Mouse (Mus musculus) heart, postnatal 0 days (tissue): ENCODE data around the gene Entpd1. TPM values are rescaled to one million over a fixed set of nuclear protein-coding genes. Genes with fewer than 3 reads are reported as not detected.

Experiments
- ATAC-seq: fragments of 200-750 bp; cut with Nextera tagmentation; 2 replicates; pipeline ENCODE4 v1.8.0; 2017; ENCODE audit warnings: low read depth, moderate number of reproducible peaks, moderate library complexity; ENCODE audit not compliant: insufficient read depth
- DNase-seq: peaks from one replicate; pipeline ENCODE4 v3.0.0-alpha.2; 2016; ENCODE audit warnings: low spot score
- H3K27ac ChIP-seq: fragments of 300-500 bp; sonication (generic); 2 replicates; pipeline ENCODE4 v1.5.1; 2014; ENCODE audit warnings: low read depth, mild to moderate bottlenecking
- H3K27me3 ChIP-seq: fragments of 300-500 bp; sonication (generic); 2 replicates; pipeline ENCODE4 v1.6.1; 2014; ENCODE audit warnings: low read length, mixed read lengths; ENCODE audit not compliant: control insufficient read depth, insufficient read depth
- H3K36me3 ChIP-seq: fragments of 300-500 bp; sonication (generic); replicated peaks from 2 replicates; pipeline ENCODE4 v1.6.1; 2014; ENCODE audit warnings: low read length, mixed read lengths; ENCODE audit not compliant: control insufficient read depth, insufficient read depth
- H3K4me1 ChIP-seq: fragments of 300-500 bp; sonication (generic); 2 replicates; pipeline ENCODE4 v1.6.1; 2014; ENCODE audit warnings: antibody characterized with exemption; ENCODE audit not compliant: control insufficient read depth, insufficient read depth
- H3K4me2 ChIP-seq: fragments of 300-500 bp; sonication (generic); 2 replicates; pipeline ENCODE4 v1.6.1; 2014; ENCODE audit warnings: low read depth, mild to moderate bottlenecking, low read length, moderate library complexity
- H3K4me3 ChIP-seq: fragments of 300-500 bp; sonication (generic); 2 replicates; pipeline ENCODE4 v1.5.1; 2014; ENCODE audit warnings: low read depth, low read length
- H3K9ac ChIP-seq: fragments of 300-500 bp; sonication (generic); replicated peaks from 2 replicates; pipeline ENCODE4 v1.6.1; 2014; ENCODE audit warnings: low read depth, low read length, mixed read lengths
- H3K9me3 ChIP-seq: fragments of 300-500 bp; sonication (generic); replicated peaks from 2 replicates; pipeline ENCODE4 v1.6.1; 2016; ENCODE audit warnings: low read length; ENCODE audit not compliant: control insufficient read depth
- CTCF ChIP-seq: IDR thresholded peaks from 2 replicates; pipeline ENCODE4 v1.5.1; 2016; ENCODE audit warnings: antibody characterized with exemption, control low read depth, low read depth
- EP300 ChIP-seq: IDR thresholded peaks from 2 replicates; pipeline ENCODE4 v1.6.1; 2016; ENCODE audit warnings: antibody characterized with exemption, low read depth
- WGBS: fragments of 180-500 bp; shearing (Covaris S2); extraction: QIAGEN DNeasy Blood & Tissue Kit; methylation state at CpG from one replicate; pipeline ENCODE4 v1.1.7; 2014; 5-methylcytosine and 5-hydroxymethylcytosine counted together
- polyA plus RNA-seq: library from polyadenylated mRNA; unstranded; fragments of >200 nt; fragmentation: Nextera tagmentation; extraction: Ambion mirVana; gene quantifications from 2 replicates; pipeline ENCODE4 v1.2.1, GENCODE M21; 2015
- total RNA-seq: library from RNA; depleted of rRNA; stranded (reverse); fragments of >200 nt; gene quantifications from 2 replicates; pipeline ENCODE4 v1.2.3, GENCODE M21; 2014; ENCODE audit warnings: low replicate concordance

Gene Entpd1
- total and polyA plus RNA-seq, 2 experiments from 2014 or later = 10.3 to 31.7 TPM

- no peaks in the 10 kb centered on the region for H3K27me3 ChIP-seq
- 29% methylated on average over 6 of the region's 6 CpGs for WGBS
- H3K4me3 ChIP-seq = no peak overlapping the region
- ATAC-seq = peak; percentile 44
- no peaks in the 10 kb centered on the region for H3K36me3 ChIP-seq
- no peak overlapping the region for H3K9ac ChIP-seq
- DNase-seq = no peak
- H3K4me2 ChIP-seq = no peak overlapping the region
- no peak for TF ChIP-seq EP300
- no peak for TF ChIP-seq CTCF
- H3K27ac ChIP-seq = peak overlapping the region; percentile 17
- H3K4me1 ChIP-seq = peaks cover 8% of the 10 kb centered on the region; the same call in 1 of the 2 replicates
- H3K9me3 ChIP-seq = no peaks in the 10 kb centered on the region
These were observed 104.8 kb downstream of the Entpd1 start for GRCm38 (mm10) chr19:40716981-40717380.

GRCm38 (mm10) chr19:40719439-40720105, 107.4 kb downstream of the Entpd1 start:
- Histone ChIP-seq H3K4me1 (peaks cover 8% of the 10 kb centered on the region; the same call in 1 of the 2 replicates), H3K4me2 (no peak overlapping the region), H3K4me3 (no peak overlapping the region), H3K9ac (no peak overlapping the region), H3K27me3 (no peaks in the 10 kb centered on the region), H3K9me3 (no peaks in the 10 kb centered on the region), H3K36me3 (no peaks in the 10 kb centered on the region), H3K27ac (no peak overlapping the region)
- no peak for DNase-seq
- WGBS = 57% methylated on average over 11 of the region's 11 CpGs
- no peak for TF ChIP-seq EP300
- TF ChIP-seq CTCF = no peak
- no peak for ATAC-seq

- no peaks in the 10 kb centered on the region for H3K36me3 ChIP-seq
- no peaks in the 10 kb centered on the region for H3K27me3 ChIP-seq
- no peak overlapping the region for H3K9ac ChIP-seq
- no peak overlapping the region for H3K4me3 ChIP-seq
- no peaks in the 10 kb centered on the region for H3K9me3 ChIP-seq
- H3K4me1 ChIP-seq = peaks cover 8% of the 10 kb centered on the region; the same call in 1 of the 2 replicates
- WGBS = 57% methylated on average over 12 of the region's 12 CpGs
- TF ChIP-seq EP300 (no peak), CTCF (no peak)
- no peak overlapping the region for H3K27ac ChIP-seq
- no peak overlapping the region for H3K4me2 ChIP-seq
- DNase-seq (no peak), ATAC-seq (no peak)
These were observed 108.2 kb downstream of the Entpd1 start for GRCm38 (mm10) chr19:40720381-40720780.

GRCm38 (mm10) chr19:40722137-40723038, 110.2 kb downstream of the Entpd1 start:
- Histone ChIP-seq H3K9me3 (no peaks in the 10 kb centered on the region), H3K9ac (no peak overlapping the region), H3K27me3 (no peaks in the 10 kb centered on the region)

GRCm38 (mm10) chr19:40723516-40723915, 111.3 kb downstream of the Entpd1 start:
- Histone ChIP-seq H3K27me3 (no peaks in the 10 kb centered on the region), H3K36me3 (no peaks in the 10 kb centered on the region), H3K9ac (no peak overlapping the region), H3K4me2 (no peak overlapping the region), H3K9me3 (no peaks in the 10 kb centered on the region), H3K4me1 (no peaks in the 10 kb centered on the region), H3K4me3 (no peak overlapping the region), H3K27ac (no peak overlapping the region)
- TF ChIP-seq CTCF = no peak
- no peak for TF ChIP-seq EP300
- DNase-seq (no peak), ATAC-seq (no peak)
- 54% methylated on average over 10 of the region's 10 CpGs for WGBS

More at GRCm38 (mm10) chr19:40722137-40723038, 110.2 kb downstream of the Entpd1 start:
- H3K4me3 ChIP-seq = no peak overlapping the region
- TF ChIP-seq CTCF = peak; percentile 82
- no peak for TF ChIP-seq EP300
- no peak overlapping the region for H3K27ac ChIP-seq
- no peaks in the 10 kb centered on the region for H3K36me3 ChIP-seq
- ATAC-seq (peak; percentile 49; the same call in 1 of the 2 replicates), DNase-seq (peak; percentile 75)
- WGBS = 56% methylated on average over 11 of the region's 11 CpGs
- H3K4me2 ChIP-seq = no peak overlapping the region
- no peaks in the 10 kb centered on the region for H3K4me1 ChIP-seq
